Mouse (Mus musculus) heart, postnatal 0 days (tissue): ENCODE measurements around the gene Wdr5.

Experiments
- CTCF ChIP-seq: IDR thresholded peaks from 2 replicates; pipeline ENCODE4 v1.5.1; 2016; ENCODE audit warnings: antibody characterized with exemption, control low read depth, low read depth
- EP300 ChIP-seq: IDR thresholded peaks from 2 replicates; pipeline ENCODE4 v1.6.1; 2016; ENCODE audit warnings: antibody characterized with exemption, low read depth

DNA sequence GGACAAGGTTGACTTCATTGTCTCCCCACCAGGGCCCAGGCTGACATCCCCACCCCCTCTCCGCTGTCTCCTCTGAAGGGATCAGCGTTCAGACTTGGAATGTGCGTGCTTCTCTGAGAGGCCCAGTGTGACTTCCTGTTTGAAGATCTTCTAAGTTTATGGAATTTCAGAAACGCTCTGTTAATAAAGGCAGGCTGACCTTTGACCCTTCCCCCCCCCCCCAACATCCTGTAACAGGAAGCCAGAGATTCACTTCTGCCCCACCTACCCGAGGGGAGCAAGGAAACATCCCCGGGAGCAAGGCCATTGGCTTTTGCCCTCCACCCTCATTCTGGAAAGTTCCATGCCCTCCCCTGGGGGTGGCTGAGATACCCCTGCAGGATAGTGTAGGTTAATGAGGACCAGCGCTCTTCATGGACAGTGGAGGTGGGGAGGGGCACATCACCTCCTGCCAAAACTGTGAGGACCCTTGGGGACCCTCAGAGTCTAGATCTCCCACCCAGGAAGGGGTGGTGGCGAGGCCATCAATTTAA, 57.4 kb downstream of the Wdr5 start:
- no peak for TF ChIP-seq CTCF
- TF ChIP-seq EP300, result no peak
